Mouse (Mus musculus) testis, adult 2 months (tissue): ENCODE data around the gene Rab11fip5.

Experiments used
- CTCF ChIP-seq: fragments of 200-500 bp; IDR thresholded peaks from 2 replicates; pipeline ENCODE4 v1.5.1; 2012; ENCODE audit warnings: low read depth, mild to moderate bottlenecking, inconsistent platforms, low read length, moderate library complexity; ENCODE audit not compliant: control insufficient read depth, insufficient read depth, insufficient replicate concordance
- POLR2A ChIP-seq: fragments of 200-500 bp; IDR thresholded peaks from 2 replicates; pipeline ENCODE4 v1.6.1; 2012; ENCODE audit warnings: low read depth, mild to moderate bottlenecking, inconsistent platforms, low read length, moderate library complexity; ENCODE audit not compliant: control insufficient read depth

- TF ChIP-seq POLR2A = no peak
- TF ChIP-seq CTCF = no peak
Measured at GRCm38 (mm10) chr6:85316211-85316610, 58.2 kb downstream of the Rab11fip5 start.
